Mouse (Mus musculus) lung, adult 2 months (tissue): ENCODE data around the gene Zdhhc25. TPM values are rescaled to one million over a fixed set of nuclear protein-coding genes. Genes with fewer than 3 reads are reported as not detected.

Experiments used
- DNase-seq: peaks from one replicate; pipeline ENCODE4 v3.0.0; 2022
- H3K4me1 ChIP-seq: fragments of 200-500 bp; 2 replicates; pipeline ENCODE4 v1.6.1; 2011; ENCODE audit warnings: low read length; ENCODE audit not compliant: control insufficient read depth, insufficient read depth
- H3K4me3 ChIP-seq: fragments of 200-500 bp; replicated peaks from 2 replicates; pipeline ENCODE3; 2011; ENCODE audit warnings: low read depth, mild to moderate bottlenecking, control low read depth, low read length; ENCODE audit errors: extremely low read depth
- CTCF ChIP-seq: fragments of 200-500 bp; IDR thresholded peaks from 2 replicates; pipeline ENCODE4 v1.5.1; 2011; ENCODE audit warnings: mild to moderate bottlenecking, low read length, control low read depth; ENCODE audit not compliant: insufficient read depth
- POLR2A ChIP-seq: fragments of 200-500 bp; IDR thresholded peaks from 2 replicates; pipeline ENCODE4 v1.6.1; 2011; ENCODE audit warnings: low read depth, mild to moderate bottlenecking, control low read depth, low read length, borderline replicate concordance; ENCODE audit errors: extremely low read depth
- WGBS: fragments of 180-500 bp; shearing (Covaris S2); methylation state at CpG from one replicate; pipeline ENCODE4 v1.1.7; 2018; 5-methylcytosine and 5-hydroxymethylcytosine counted together
- polyA plus RNA-seq: library from polyadenylated mRNA; depleted of rRNA; stranded (reverse); fragments of >200 nt; gene quantifications from 2 replicates; pipeline ENCODE4 v1.2.3, GENCODE M21; 2012; rRNA removed

Zdhhc25 gene
- polyA plus RNA-seq, 1 experiment = not detected

DNA sequence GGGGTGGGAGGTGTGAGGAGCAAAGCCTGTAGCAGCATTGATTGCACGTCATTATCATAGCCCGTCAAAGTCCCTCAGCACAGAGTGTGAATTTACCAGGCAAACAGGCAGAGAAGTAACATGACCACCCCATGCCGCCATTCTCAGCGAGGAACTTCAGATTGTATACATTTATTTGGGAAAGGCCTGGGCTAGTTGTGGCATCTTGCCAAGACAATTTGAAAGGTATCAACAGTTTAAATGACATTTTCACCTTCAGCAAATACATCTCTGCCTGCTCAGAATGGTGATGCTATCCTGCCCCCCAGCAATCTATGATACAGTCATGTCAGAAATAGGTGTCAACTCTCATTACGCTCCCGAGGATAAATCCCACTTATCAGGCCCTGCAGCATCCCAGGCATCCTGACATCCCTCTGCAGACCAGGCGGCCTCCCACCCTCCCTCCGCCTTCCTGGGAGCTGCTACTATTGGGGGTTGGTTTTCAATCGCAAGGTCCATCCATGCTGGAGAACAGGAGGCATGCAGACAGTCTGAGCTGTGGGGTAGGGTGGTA, 28.8 kb downstream of the Zdhhc25 start:
- Histone ChIP-seq H3K4me1 (no peaks in the 10 kb centered on the region), H3K4me3 (no peak overlapping the region)
- DNase-seq = no peak
- no peak for TF ChIP-seq CTCF
- TF ChIP-seq POLR2A = no peak
- WGBS = 53% methylated on average over 9 of the region's 9 CpGs

DNA sequence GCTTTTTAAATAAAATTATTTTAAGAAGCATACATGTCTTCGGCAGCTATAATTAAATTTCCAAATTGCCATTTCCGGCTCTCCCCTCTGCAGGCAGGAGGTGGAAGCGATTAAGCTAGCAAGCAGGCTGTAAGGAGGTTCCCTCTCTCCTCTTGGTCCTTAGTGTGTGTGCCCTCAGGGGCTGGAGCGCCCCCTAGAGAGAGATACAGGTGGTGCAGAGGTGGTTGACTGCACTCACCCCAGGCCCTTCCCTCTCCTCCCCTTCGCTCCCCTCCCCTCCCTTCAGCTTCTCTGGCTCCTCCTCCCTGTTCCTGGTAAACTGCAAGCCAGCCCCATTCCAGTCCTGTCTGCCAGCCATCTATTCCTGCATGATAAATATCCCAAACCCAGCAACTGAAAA, 35.1 kb downstream of the Zdhhc25 start:
- WGBS = 59% methylated on average over 5 of the region's 5 CpGs
- TF ChIP-seq POLR2A = no peak
- TF ChIP-seq CTCF = no peak
- Histone ChIP-seq H3K4me1 (no peaks in the 10 kb centered on the region), H3K4me3 (no peak overlapping the region)
- no peak for DNase-seq

DNA sequence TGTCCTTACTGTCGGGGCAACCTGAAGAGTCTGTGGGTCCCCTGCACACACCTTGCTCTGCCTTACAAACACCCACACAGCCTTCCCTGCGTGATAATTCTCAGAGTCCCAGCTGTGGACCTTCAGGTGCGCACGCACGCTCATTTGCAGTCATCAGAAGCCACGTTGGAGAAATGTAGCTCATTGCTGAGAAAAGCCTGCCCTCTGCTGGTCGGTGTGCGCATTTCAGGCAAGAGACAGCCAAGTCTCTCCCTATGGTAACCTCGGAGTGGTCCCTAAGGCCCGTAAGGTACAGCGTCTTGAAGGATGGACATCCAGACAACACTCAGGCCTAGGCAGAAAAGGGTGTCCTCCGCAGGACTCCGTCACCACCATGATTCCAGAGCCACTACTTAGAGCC, 50.9 kb downstream of the Zdhhc25 start:
- peak; percentile 46 for DNase-seq
- TF ChIP-seq CTCF = peak; percentile 85
- TF ChIP-seq POLR2A = no peak
- WGBS = 24% methylated on average over 13 of the region's 13 CpGs
- no peaks in the 10 kb centered on the region for H3K4me1 ChIP-seq
- H3K4me3 ChIP-seq = no peak overlapping the region

Other genes starting within 250 kb of the Zdhhc25 start
- gene Brd1, start 133.9 kb downstream of the Zdhhc25 start, polyA plus RNA-seq = 16.4 and 19.8 TPM in 2 replicates
- 3.1 and 4.2 TPM in 2 replicates for gene Zbed4, start 151.4 kb downstream of the Zdhhc25 start, polyA plus RNA-seq
- gene Alg12, start 219.0 kb downstream of the Zdhhc25 start, polyA plus RNA-seq = 16.4 and 16.7 TPM in 2 replicates
- 34.1 and 37.5 TPM in 2 replicates for gene Creld2, start 219.3 kb downstream of the Zdhhc25 start, polyA plus RNA-seq